Mouse (Mus musculus) right cerebral cortex, adult 18-20 months (tissue): Measurements from ENCODE around the gene Ezr.
"Not testable (repeated sequence)": the region's sequence is repeated elsewhere in the genome, so short reads cannot be mapped to it uniquely, and the experiment has no call there.

Experiments
- DNase-seq: peaks from one replicate; pipeline ENCODE4 v3.0.0; 2022; ENCODE audit warnings: mixed read lengths

Gene Ezr

GRCm38 (mm10) chr17:6741271-6741670, 41.3 kb downstream of the Ezr start:
- DNase-seq, result no peak

- no peak for DNase-seq
These were observed 42.0 kb downstream of the Ezr start for GRCm38 (mm10) chr17:6740331-6741170.

GRCm38 (mm10) chr17:6739756-6740155, 42.8 kb downstream of the Ezr start:
- no peak for DNase-seq

GRCm38 (mm10) chr17:6739266-6739665, 43.3 kb downstream of the Ezr start:
- DNase-seq, result no peak

GRCm38 (mm10) chr17:6738836-6739235, 43.7 kb downstream of the Ezr start:
- DNase-seq, result no peak

- DNase-seq, result no peak
These were observed 45.1 kb downstream of the Ezr start for GRCm38 (mm10) chr17:6737273-6737997.

- no peak for DNase-seq
These were observed 46.0 kb downstream of the Ezr start for GRCm38 (mm10) chr17:6736306-6737272.

GRCm38 (mm10) chr17:6734746-6735441, 47.7 kb downstream of the Ezr start:
- no peak for DNase-seq

- DNase-seq, result no peak
These were observed 49.2 kb downstream of the Ezr start for GRCm38 (mm10) chr17:6733322-6733875.

- DNase-seq, result no peak
These were observed 49.9 kb downstream of the Ezr start for GRCm38 (mm10) chr17:6732665-6733064.

GRCm38 (mm10) chr17:6731634-6732033, 51.0 kb downstream of the Ezr start:
- no peak for DNase-seq

- DNase-seq, result no peak
These were observed 51.5 kb downstream of the Ezr start for GRCm38 (mm10) chr17:6731132-6731531.

GRCm38 (mm10) chr17:6729244-6729742, 53.3 kb downstream of the Ezr start:
- DNase-seq, result no peak

GRCm38 (mm10) chr17:6727996-6728610, 54.5 kb downstream of the Ezr start:
- DNase-seq, result no peak

GRCm38 (mm10) chr17:6713944-6714343, 68.6 kb downstream of the Ezr start:
- DNase-seq, result not testable (repeated sequence)

GRCm38 (mm10) chr17:6713483-6713882, 69.1 kb downstream of the Ezr start:
- not testable (repeated sequence) for DNase-seq

GRCm38 (mm10) chr17:6708194-6708593, 74.4 kb downstream of the Ezr start:
- DNase-seq, result not testable (repeated sequence)

GRCm38 (mm10) chr17:6707422-6707821, 75.2 kb downstream of the Ezr start:
- DNase-seq, result not testable (repeated sequence)

- not testable (repeated sequence) for DNase-seq
These were observed 76.1 kb downstream of the Ezr start for GRCm38 (mm10) chr17:6706448-6706847.

GRCm38 (mm10) chr17:6703381-6704270, 79.0 kb downstream of the Ezr start:
- not testable (repeated sequence) for DNase-seq
